Mouse (Mus musculus) testis, postnatal 10 days (tissue): ENCODE results near the gene Minpp1.
A peak's percentile ranks its signal among the peaks of the same experiment; 100 is the strongest.
"Not testable (repeated sequence)": the region's sequence is repeated elsewhere in the genome, so short reads cannot be mapped to it uniquely, and the experiment has no call there.

Experiments used
- DNase-seq: peaks from one replicate; pipeline ENCODE4 v3.0.0; 2021; ENCODE audit warnings: low spot score

The Minpp1 gene

GRCm38 (mm10) chr19:32485681-32486105 is at the start of gene Minpp1:
TSS of gene Minpp1 (plus strand) at chr19:32485769.
- DNase-seq = peak; percentile 90

DNA sequence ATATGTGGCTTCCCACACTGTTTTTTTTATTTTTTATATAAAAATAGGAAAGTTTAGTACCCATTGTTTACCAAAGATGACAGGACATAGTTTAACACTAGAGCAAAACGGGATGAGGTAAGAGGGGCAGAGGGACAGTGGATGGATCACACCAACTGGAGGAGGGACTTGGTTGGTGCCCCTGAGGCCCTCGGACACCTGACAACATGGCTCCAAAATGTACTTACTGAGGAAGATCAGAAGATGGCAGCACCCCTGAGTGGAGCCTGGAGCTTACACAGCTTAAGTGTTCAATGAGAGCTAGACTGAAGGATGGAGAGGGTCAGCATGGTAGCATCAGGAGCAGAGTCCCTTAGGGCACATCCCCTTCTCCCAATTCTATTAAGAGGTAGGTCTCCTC is 46.2 kb upstream of the Minpp1 start:
- DNase-seq = no peak

DNA sequence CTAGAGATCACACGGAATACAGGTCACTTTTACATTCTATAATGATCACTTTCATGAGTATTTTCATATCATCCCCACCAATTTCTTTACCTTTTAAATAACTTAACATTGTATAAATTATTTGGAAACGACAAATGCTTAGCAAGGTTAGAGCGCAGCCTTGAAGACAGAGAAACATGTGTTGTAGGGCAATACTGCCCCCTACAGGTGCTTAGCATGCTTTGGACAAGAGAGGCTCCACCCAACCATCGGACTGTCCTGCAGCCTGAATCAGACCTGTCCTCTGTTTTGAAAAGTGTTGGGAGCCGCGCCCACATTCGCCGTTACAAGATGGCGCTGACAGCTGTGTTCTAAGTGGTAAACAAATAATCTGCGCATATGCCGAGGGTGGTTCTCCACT is 44.0 kb upstream of the Minpp1 start:
- no peak for DNase-seq

GRCm38 (mm10) chr19:32448931-32449330 is 36.6 kb upstream of the Minpp1 start:
- no peak for DNase-seq

- DNase-seq = no peak
These were observed 33.3 kb upstream of the Minpp1 start for GRCm38 (mm10) chr19:32452231-32452630.

- DNase-seq = no peak
These were observed 28.8 kb upstream of the Minpp1 start for GRCm38 (mm10) chr19:32456744-32457143.

GRCm38 (mm10) chr19:32457631-32458030 is 27.9 kb upstream of the Minpp1 start:
- not testable (repeated sequence) for DNase-seq

DNA sequence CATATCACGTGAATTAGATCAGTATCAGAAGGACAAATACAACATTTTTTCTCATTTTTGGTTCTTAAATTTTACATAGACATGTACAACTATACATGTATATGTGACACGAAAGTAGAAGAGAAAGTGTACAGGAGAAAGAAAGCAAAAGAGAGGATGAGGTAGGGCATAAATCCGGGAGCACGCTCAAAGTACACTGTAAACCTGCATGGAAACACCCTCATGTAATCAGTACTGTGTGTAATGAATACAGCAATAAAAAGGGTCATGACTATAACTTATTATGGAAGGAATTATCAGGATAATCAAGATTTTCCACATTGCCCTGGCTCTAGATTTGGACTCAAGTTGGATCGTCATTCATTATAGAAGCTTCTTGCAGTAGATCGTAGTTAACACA is 22.5 kb upstream of the Minpp1 start:
- no peak for DNase-seq

- DNase-seq = no peak
These were observed 20.3 kb upstream of the Minpp1 start for GRCm38 (mm10) chr19:32465228-32465627.

GRCm38 (mm10) chr19:32466478-32466877 is 19.1 kb upstream of the Minpp1 start, which contains the start of gene Rpl9-ps6:
TSS of gene Rpl9-ps6 (minus strand) at chr19:32466578.
- no peak for DNase-seq

- DNase-seq = no peak
These were observed 18.2 kb upstream of the Minpp1 start for GRCm38 (mm10) chr19:32467325-32467724.

DNA sequence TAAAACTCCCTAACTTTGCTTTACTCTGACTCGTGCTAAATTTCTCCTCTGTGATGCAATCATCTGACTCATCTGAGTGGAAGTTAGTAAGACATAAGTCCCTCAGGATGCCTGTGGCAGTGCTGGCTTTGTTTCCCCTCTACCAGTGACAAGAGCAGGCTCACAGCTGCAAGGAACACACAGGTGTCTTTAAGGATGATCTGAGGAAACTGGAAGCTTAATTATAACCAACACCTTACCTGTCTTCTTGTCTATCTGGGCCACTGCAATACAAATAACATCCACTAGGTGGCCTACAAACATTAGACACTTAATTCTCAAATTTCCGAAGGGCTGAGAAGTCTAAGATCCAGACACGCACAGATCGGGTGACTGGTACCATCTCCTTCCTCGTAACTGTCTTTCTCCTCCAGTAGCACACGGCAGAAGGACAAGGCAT is 15.5 kb upstream of the Minpp1 start:
- DNase-seq = peak; percentile 47

GRCm38 (mm10) chr19:32470570-32471263 is 14.9 kb upstream of the Minpp1 start:
- no peak for DNase-seq

- DNase-seq = no peak
These were observed 9.4 kb upstream of the Minpp1 start for GRCm38 (mm10) chr19:32476016-32476711.

- DNase-seq = no peak
These were observed 8.9 kb upstream of the Minpp1 start for GRCm38 (mm10) chr19:32476712-32477052.

GRCm38 (mm10) chr19:32480255-32480654 is 5.3 kb upstream of the Minpp1 start:
- DNase-seq = no peak

GRCm38 (mm10) chr19:32480791-32481442 is 4.7 kb upstream of the Minpp1 start:
- no peak for DNase-seq

GRCm38 (mm10) chr19:32481511-32481910 is 4.1 kb upstream of the Minpp1 start:
- no peak for DNase-seq

DNA sequence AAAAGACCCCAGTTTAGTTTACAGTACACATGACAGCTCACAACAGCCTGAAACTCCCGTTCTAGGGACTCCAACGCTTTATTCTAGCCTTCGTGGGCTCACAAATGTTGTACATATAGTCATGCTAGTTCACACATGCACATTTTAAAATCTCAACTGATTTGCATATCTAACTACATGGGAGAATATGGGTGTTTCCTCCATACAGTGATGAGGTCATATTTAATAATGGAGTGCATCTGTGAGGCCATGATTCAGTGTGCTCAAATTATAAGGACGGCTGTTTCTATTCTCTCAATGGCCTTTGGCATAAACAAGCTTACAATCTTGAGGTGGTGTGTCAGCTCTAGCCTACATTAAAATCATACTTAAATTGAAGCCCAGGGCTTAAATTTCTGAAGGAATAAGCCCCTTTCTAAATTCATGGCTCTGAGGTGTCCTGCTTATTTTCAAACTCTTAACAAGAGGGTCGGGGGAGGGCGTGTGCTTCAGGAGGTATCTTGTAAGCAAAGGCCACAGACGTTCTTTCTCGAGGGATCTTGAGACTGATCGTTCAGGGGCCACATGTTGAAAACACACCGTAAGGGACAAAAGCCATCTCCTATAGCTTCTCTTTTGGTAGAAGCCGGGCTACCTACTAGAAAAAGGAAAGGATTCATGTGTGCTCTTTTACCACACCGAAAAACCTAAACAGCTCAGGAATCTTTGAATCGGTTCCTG is 468 bp upstream of the Minpp1 start:
- no peak for DNase-seq

- peak; percentile 73 for DNase-seq
These were observed 646 bp downstream of the Minpp1 start for GRCm38 (mm10) chr19:32486106-32486724.

DNA sequence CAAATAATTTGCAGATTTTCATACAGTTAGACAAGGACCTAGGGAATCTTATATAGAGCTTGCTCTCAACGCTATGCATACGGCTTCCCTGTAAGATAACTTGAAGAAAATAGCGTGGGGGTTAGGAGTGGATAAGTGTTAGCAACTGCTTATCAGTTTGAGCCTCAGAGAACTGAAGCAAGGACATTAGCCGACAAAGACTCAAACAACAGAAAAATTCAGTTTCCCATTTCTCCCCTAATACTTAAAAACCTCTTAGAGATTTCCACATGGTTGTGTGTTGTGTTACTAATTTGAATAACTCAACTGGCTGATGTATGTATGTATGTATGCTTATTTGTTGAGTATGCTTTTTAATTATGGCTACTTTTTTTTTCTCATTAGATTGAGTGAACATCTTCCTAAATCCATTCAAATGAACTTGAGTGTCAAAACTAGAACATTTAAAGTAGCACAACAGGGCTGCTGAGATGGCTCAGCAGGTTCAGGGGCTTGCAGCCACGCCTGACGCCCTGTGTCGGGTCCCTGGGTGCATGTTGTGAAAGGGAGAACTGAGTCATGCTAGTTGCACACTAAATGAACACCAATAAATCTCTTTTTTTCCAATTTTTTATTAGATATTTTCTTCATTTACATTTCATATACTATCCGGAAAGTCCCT is 2.2 kb downstream of the Minpp1 start:
- no peak for DNase-seq
